Mouse (Mus musculus) MEL (cell line): Measurements from ENCODE around the gene Sms. TPM values are rescaled to one million over a fixed set of nuclear protein-coding genes. Genes with fewer than 3 reads are reported as not detected.

ENCODE experiments used
- DNase-seq: peaks from one replicate; pipeline ENCODE4 v3.0.0; 2011; ENCODE audit warnings: low read depth, low spot score
- H3K27ac ChIP-seq: 2 replicates; pipeline ENCODE4 v1.5.1; 2012; ENCODE audit warnings: low read depth, mild to moderate bottlenecking, control low read depth, low read length, moderate library complexity; ENCODE audit not compliant: control insufficient read depth
- H3K27me3 ChIP-seq, 2 experiments: fragments of 150-350 bp in 1 of 2; sonication (generic) in 1 of 2; 2 replicates each; pipeline ENCODE4 v1.6.1; 2012; ENCODE audit warnings: low read length in 2 of 2, mild to moderate bottlenecking in 2 of 2, improper control_type of control experiment in 1 of 2, moderate library complexity in 1 of 2; ENCODE audit not compliant: insufficient read depth in 2 of 2, control insufficient read depth in 1 of 2
- H3K36me3 ChIP-seq, 2 experiments: 2 replicates each; pipeline ENCODE4 v1.6.1; 2012 to 2014; ENCODE audit warnings: low read length in 2 of 2, improper control_type of control experiment in 1 of 2, inconsistent platforms in 1 of 2, mild to moderate bottlenecking in 1 of 2; ENCODE audit not compliant: insufficient read depth in 2 of 2, control insufficient read depth in 1 of 2
- H3K4me1 ChIP-seq, 2 experiments: fragments of 150-350 bp in 1 of 2; sonication (generic) in 1 of 2; 2 replicates each; pipeline ENCODE4 v1.6.1; 2012; ENCODE audit warnings: low read length in 2 of 2, improper control_type of control experiment in 1 of 2, mild to moderate bottlenecking in 1 of 2; ENCODE audit not compliant: insufficient read depth in 2 of 2, control insufficient read depth in 1 of 2
- H3K4me3 ChIP-seq, 2 experiments: fragments of 150-350 bp in 1 of 2; sonication (generic) in 1 of 2; 2 replicates each; pipeline ENCODE4 v1.5.1; 2012; ENCODE audit warnings: low read depth in 2 of 2, low read length in 2 of 2, mild to moderate bottlenecking in 2 of 2, moderate library complexity in 2 of 2, control low read depth in 1 of 2, improper control_type of control experiment in 1 of 2; ENCODE audit not compliant: control insufficient read depth in 1 of 2, insufficient read depth in 1 of 2
- H3K79me2 ChIP-seq: 2 replicates; pipeline ENCODE4 v1.6.1; 2012; ENCODE audit warnings: mild to moderate bottlenecking, low read length, moderate library complexity; ENCODE audit not compliant: control insufficient read depth, poor library complexity, insufficient read depth
- H3K9ac ChIP-seq: 2 replicates; pipeline ENCODE4 v1.6.1; 2012; ENCODE audit warnings: low read depth, mild to moderate bottlenecking, control low read depth, low read length, moderate library complexity; ENCODE audit not compliant: control insufficient read depth, poor library complexity, severe bottlenecking
- H3K9me3 ChIP-seq: fragments of 150-350 bp; sonication (generic); replicated peaks from 2 replicates; pipeline ENCODE4 v1.6.1; 2012; ENCODE audit warnings: mild to moderate bottlenecking, low read length, improper control_type of control experiment, moderate library complexity; ENCODE audit not compliant: insufficient read depth
- BHLHE40 ChIP-seq: IDR thresholded peaks from 2 replicates; pipeline ENCODE4 v1.6.1; 2012; ENCODE audit warnings: low read depth, mild to moderate bottlenecking, inconsistent platforms, low read length, improper control_type of control experiment, borderline replicate concordance
- CHD2 ChIP-seq: IDR thresholded peaks from 2 replicates; pipeline ENCODE4 v1.6.1; 2011; ENCODE audit warnings: low read length, improper control_type of control experiment
- E2F4 ChIP-seq: IDR thresholded peaks from 2 replicates; pipeline ENCODE4 v1.6.1; 2011; ENCODE audit warnings: low read depth, low read length, improper control_type of control experiment, borderline replicate concordance
- EP300 ChIP-seq, 2 experiments: IDR thresholded peaks; 2 replicates each; pipeline ENCODE4 v1.6.1; 2011; ENCODE audit warnings: improper control_type of control experiment in 2 of 2, low read length in 2 of 2, low read depth in 1 of 2, mild to moderate bottlenecking in 1 of 2
- ETS1 ChIP-seq: IDR thresholded peaks from 2 replicates; pipeline ENCODE4 v1.6.1; 2012; ENCODE audit warnings: low read depth, mild to moderate bottlenecking, inconsistent platforms, low read length, improper control_type of control experiment, moderate library complexity
- GATA1 ChIP-seq: IDR thresholded peaks from 2 replicates; pipeline ENCODE4 v1.6.1; 2011; ENCODE audit warnings: low read depth, low read length, improper control_type of control experiment
- HCFC1 ChIP-seq: IDR thresholded peaks from 2 replicates; pipeline ENCODE4 v1.6.1; 2012; ENCODE audit warnings: low read depth, mild to moderate bottlenecking, inconsistent platforms, low read length, improper control_type of control experiment, moderate library complexity
- JUND ChIP-seq: IDR thresholded peaks from 2 replicates; pipeline ENCODE4 v1.6.1; 2011; ENCODE audit warnings: low read depth, mild to moderate bottlenecking, improper control_type of control experiment, low read length
- KAT2A ChIP-seq: conservative IDR thresholded peaks from 2 replicates; pipeline ENCODE4 v1.6.1; 2012; ENCODE audit warnings: low read depth, low read length, improper control_type of control experiment, inconsistent platforms
- MAFK ChIP-seq: IDR thresholded peaks from 2 replicates; pipeline ENCODE4 v1.6.1; 2011; ENCODE audit warnings: low read depth, mild to moderate bottlenecking, low read length, improper control_type of control experiment, borderline replicate concordance
- MXI1 ChIP-seq: IDR thresholded peaks from 2 replicates; pipeline ENCODE4 v1.6.1; 2011; ENCODE audit warnings: mild to moderate bottlenecking, low read depth, low read length, improper control_type of control experiment
- MYB ChIP-seq: IDR thresholded peaks from 2 replicates; pipeline ENCODE4 v1.6.1; 2011; ENCODE audit warnings: mild to moderate bottlenecking, low read depth, low read length, improper control_type of control experiment
- MYC ChIP-seq: IDR thresholded peaks from 2 replicates; pipeline ENCODE4 v1.6.1; 2011; ENCODE audit warnings: low read depth, mild to moderate bottlenecking, low read length, improper control_type of control experiment, moderate library complexity
- NELFE ChIP-seq: IDR thresholded peaks from 2 replicates; pipeline ENCODE4 v1.6.1; 2011; ENCODE audit warnings: low read depth, low read length, improper control_type of control experiment
- NRF1 ChIP-seq: IDR thresholded peaks from 2 replicates; pipeline ENCODE4 v1.6.1; 2014; ENCODE audit warnings: low read depth, mild to moderate bottlenecking, inconsistent platforms, low read length, improper control_type of control experiment, moderate library complexity; ENCODE audit not compliant: poor library complexity, insufficient read depth, severe bottlenecking
- POLR2A ChIP-seq, 2 experiments: IDR thresholded peaks; 2 replicates each; pipeline ENCODE4 v1.6.1; 2011 to 2012; ENCODE audit warnings: low read length in 2 of 2, mild to moderate bottlenecking in 2 of 2, control low read depth in 1 of 2, improper control_type of control experiment in 1 of 2, low read depth in 1 of 2, moderate library complexity in 1 of 2; ENCODE audit not compliant: control insufficient read depth in 1 of 2, insufficient read depth in 1 of 2, poor library complexity in 1 of 2
- POLR2AphosphoS2 ChIP-seq: IDR thresholded peaks from 2 replicates; pipeline ENCODE4 v1.6.1; 2011; ENCODE audit warnings: low read length, improper control_type of control experiment
- POLR2AphosphoS5 ChIP-seq: IDR thresholded peaks from 2 replicates; pipeline ENCODE4 v1.6.1; 2012; ENCODE audit warnings: low read depth, borderline replicate concordance, mild to moderate bottlenecking, inconsistent platforms, low read length, moderate library complexity, mixed read lengths
- RAD21 ChIP-seq: IDR thresholded peaks from 2 replicates; pipeline ENCODE4 v1.6.1; 2011; ENCODE audit warnings: mild to moderate bottlenecking, low read depth, low read length, improper control_type of control experiment
- RCOR1 ChIP-seq: IDR thresholded peaks from 2 replicates; pipeline ENCODE4 v1.6.1; 2012; ENCODE audit warnings: low read depth, mild to moderate bottlenecking, inconsistent platforms, low read length, improper control_type of control experiment
- SIN3A ChIP-seq: IDR thresholded peaks from 2 replicates; pipeline ENCODE4 v1.6.1; 2012; ENCODE audit warnings: low read length, improper control_type of control experiment, inconsistent platforms
- SMC3 ChIP-seq: IDR thresholded peaks from 2 replicates; pipeline ENCODE4 v1.6.1; 2011; ENCODE audit warnings: low read depth, low read length, improper control_type of control experiment
- TCF12 ChIP-seq: IDR thresholded peaks from 2 replicates; pipeline ENCODE4 v1.6.1; 2014; ENCODE audit warnings: low read depth, mild to moderate bottlenecking, inconsistent platforms, low read length, improper control_type of control experiment, moderate library complexity
- USF2 ChIP-seq, 2 experiments: IDR thresholded peaks; 2 replicates each; pipeline ENCODE4 v1.6.1; 2011 to 2012; ENCODE audit warnings: improper control_type of control experiment in 2 of 2, low read length in 2 of 2, borderline replicate concordance in 1 of 2, inconsistent platforms in 1 of 2, low read depth in 1 of 2, mild to moderate bottlenecking in 1 of 2; ENCODE audit not compliant: insufficient read depth in 1 of 2
- ZC3H11A ChIP-seq: IDR thresholded peaks from 2 replicates; pipeline ENCODE4 v1.6.1; 2012; ENCODE audit warnings: low read depth, mild to moderate bottlenecking, inconsistent platforms, low read length, improper control_type of control experiment
- ZKSCAN1 ChIP-seq: IDR thresholded peaks from 2 replicates; pipeline ENCODE4 v1.6.1; 2012; ENCODE audit warnings: low read depth, mild to moderate bottlenecking, inconsistent platforms, low read length, improper control_type of control experiment, moderate library complexity
- ZNF384 ChIP-seq: IDR thresholded peaks from 2 replicates; pipeline ENCODE4 v1.6.1; 2012; ENCODE audit warnings: low read depth, mild to moderate bottlenecking, inconsistent platforms, low read length, improper control_type of control experiment
- polyA plus RNA-seq, 2 experiments: library from polyadenylated mRNA; stranded (reverse) in 1 of 2; unstranded in 1 of 2; fragments of >175 nt in 1 of 2; fragments of >200 nt in 1 of 2; gene quantifications; 2 replicates each; pipeline versions ENCODE4 v1.2.1 to v1.2.4; 2012; ENCODE audit warnings: low replicate concordance in 2 of 2, low read depth in 1 of 2; ENCODE audit not compliant: insufficient read length in 2 of 2, insufficient read depth in 1 of 2, missing spikeins in 1 of 2
- total RNA-seq: library from RNA; depleted of rRNA; stranded (reverse); fragments of 300-350 nt; gene quantifications from 2 replicates; pipeline ENCODE4 v1.2.3, GENCODE M21; 2012

Gene Sms
- total and polyA plus RNA-seq, 3 experiments: 102 to 681 (median 144) TPM

GRCm38 (mm10) chrX:157447431-157447830, 44.7 kb downstream of the Sms start:
- Histone ChIP-seq H3K9ac (no peak overlapping the region), H3K27me3 (no peaks in the 10 kb centered on the region), H3K9me3 (no peaks in the 10 kb centered on the region), H3K4me1 (peaks cover 0 to 2% of the 10 kb centered on the region in 2 experiments; a peak in 2 of 4 replicates), H3K36me3 (peaks cover 8 to 33% of the 10 kb centered on the region in 2 experiments), H3K79me2 (no peaks in the 10 kb centered on the region), H3K4me3 (no peak overlapping the region), H3K27ac (no peak overlapping the region)
- TF ChIP-seq NELFE (no peak), USF2 (IDR thresholded peaks at IDR 0.05; ENCODE audit: borderline replicate concordance in 1 of 2, insufficient read depth in 1 of 2, low read depth in 1 of 2, low read length in 2 of 2) (no peak), BHLHE40 (no peak), ETS1 (no peak), SMC3 (no peak), RCOR1 (no peak), ZC3H11A (no peak), ZKSCAN1 (no peak), RAD21 (no peak), HCFC1 (no peak), JUND (no peak), MYB (no peak), MXI1 (no peak), POLR2A (IDR thresholded peaks at IDR 0.05; ENCODE audit: control insufficient read depth in 1 of 2, insufficient read depth in 1 of 2, low read depth in 1 of 2, low read length in 2 of 2, poor library complexity in 1 of 2) (no peak), POLR2AphosphoS2 (no peak), POLR2AphosphoS5 (no peak)
- no peak for DNase-seq

- Histone ChIP-seq H3K27ac (no peak overlapping the region), H3K36me3 (no peaks in the 10 kb centered on the region; a peak in 1 of 4 replicates), H3K27me3 (no peaks in the 10 kb centered on the region), H3K9me3 (no peaks in the 10 kb centered on the region), H3K4me1 (no peaks in the 10 kb centered on the region), H3K4me3 (no peak overlapping the region), H3K9ac (no peak overlapping the region), H3K79me2 (no peaks in the 10 kb centered on the region)
- TF ChIP-seq ZC3H11A (no peak), ZNF384 (no peak), GATA1 (no peak), KAT2A (no peak), EP300 (IDR thresholded peaks at IDR 0.05; ENCODE audit: low read depth in 1 of 2, low read length in 2 of 2) (no peak), SMC3 (no peak), CHD2 (no peak), ZKSCAN1 (no peak), NRF1 (no peak), SIN3A (no peak), TCF12 (no peak), JUND (no peak), MYC (no peak), MAFK (no peak), BHLHE40 (no peak), E2F4 (no peak), POLR2AphosphoS5 (no peak)
- no peak for DNase-seq
These were observed 57.3 kb downstream of the Sms start for GRCm38 (mm10) chrX:157434768-157435167.
